Mouse (Mus musculus): ENCODE results near the gene Stxbp1. TPM values are rescaled to one million over a fixed set of nuclear protein-coding genes. Genes with fewer than 3 reads are reported as not detected.

Gene Stxbp1
- total RNA-seq, 2 experiments from 2014 or later: 22.1 to 36.6 TPM

- DNase-seq (ENCODE audit: low spot score in 2 of 2): no peak
Measured at GRCm38 (mm10) chr2:32795748-32796418, 51.2 kb downstream of the Stxbp1 start.

GRCm38 (mm10) chr2:32791297-32791696 is 55.7 kb downstream of the Stxbp1 start:
- no peak for DNase-seq (ENCODE audit: low spot score in 2 of 2)

- DNase-seq (ENCODE audit: low spot score in 2 of 2): no peak
Measured at GRCm38 (mm10) chr2:32788581-32788980, 58.5 kb downstream of the Stxbp1 start.

- DNase-seq (ENCODE audit: low spot score in 2 of 2): no peak
Measured at GRCm38 (mm10) chr2:32787176-32787575, 59.9 kb downstream of the Stxbp1 start.

- DNase-seq (ENCODE audit: low spot score in 2 of 2): no peak
Measured at GRCm38 (mm10) chr2:32784048-32784681, 62.9 kb downstream of the Stxbp1 start, which contains the start of gene Cfap157. TSS of gene Cfap157 (minus strand) at chr2:32784428.

GRCm38 (mm10) chr2:32781710-32782109 is 65.3 kb downstream of the Stxbp1 start:
- DNase-seq (ENCODE audit: low spot score in 2 of 2): no peak

GRCm38 (mm10) chr2:32779714-32780113 is 67.3 kb downstream of the Stxbp1 start:
- DNase-seq (ENCODE audit: low spot score in 2 of 2): no peak

GRCm38 (mm10) chr2:32779131-32779530 is 67.9 kb downstream of the Stxbp1 start:
- peak; percentile 46 to 64 for DNase-seq (ENCODE audit: low spot score in 2 of 2)

- DNase-seq (ENCODE audit: low spot score in 2 of 2): no peak
Measured at GRCm38 (mm10) chr2:32778081-32778480, 69.0 kb downstream of the Stxbp1 start.

GRCm38 (mm10) chr2:32776192-32776591 is 70.9 kb downstream of the Stxbp1 start:
- no peak for DNase-seq (ENCODE audit: low spot score in 2 of 2)

- DNase-seq (ENCODE audit: low spot score in 2 of 2): peak; percentile 97
Measured at GRCm38 (mm10) chr2:32775359-32776074, 71.5 kb downstream of the Stxbp1 start, which contains the start of the genes Ttc16 and Ptrh1. TSS of gene Ttc16 (minus strand) at chr2:32775633. TSS of gene Ptrh1 (plus strand) at chr2:32775786.

GRCm38 (mm10) chr2:32772626-32773279 is 74.3 kb downstream of the Stxbp1 start:
- no peak for DNase-seq (ENCODE audit: low spot score in 2 of 2)

GRCm38 (mm10) chr2:32771886-32772285 is 75.2 kb downstream of the Stxbp1 start:
- DNase-seq (ENCODE audit: low spot score in 2 of 2): no peak

GRCm38 (mm10) chr2:32769327-32770085 is 77.5 kb downstream of the Stxbp1 start:
- DNase-seq (ENCODE audit: low spot score in 2 of 2): no peak

- DNase-seq (ENCODE audit: low spot score in 2 of 2): no peak
Measured at GRCm38 (mm10) chr2:32768661-32769285, 78.3 kb downstream of the Stxbp1 start.

- no peak for DNase-seq (ENCODE audit: low spot score in 2 of 2)
Measured at GRCm38 (mm10) chr2:32767241-32767640, 79.8 kb downstream of the Stxbp1 start.

GRCm38 (mm10) chr2:32763353-32763752 is 83.7 kb downstream of the Stxbp1 start:
- DNase-seq (ENCODE audit: low spot score in 2 of 2): no peak

- DNase-seq (ENCODE audit: low spot score in 2 of 2): no peak
Measured at GRCm38 (mm10) chr2:32761859-32762258, 85.2 kb downstream of the Stxbp1 start.

- DNase-seq (ENCODE audit: low spot score in 2 of 2): no peak
Measured at GRCm38 (mm10) chr2:32761361-32761760, 85.7 kb downstream of the Stxbp1 start.

GRCm38 (mm10) chr2:32759001-32759400 is 88.0 kb downstream of the Stxbp1 start:
- no peak for DNase-seq (ENCODE audit: low spot score in 2 of 2)
